Mouse (Mus musculus) heart, adult 8-10 months (tissue): ENCODE data around the gene Qsox1. TPM values are rescaled to one million over a fixed set of nuclear protein-coding genes. Genes with fewer than 3 reads are reported as not detected.

Experiments
- DNase-seq: peaks from one replicate; pipeline ENCODE4 v3.0.0; 2022; ENCODE audit warnings: low spot score
- total RNA-seq, 4 experiments: library from RNA; stranded (reverse); gene quantifications; 2 replicates each; pipeline ENCODE4 v1.2.4; 2022

Qsox1 gene
- total RNA-seq, 4 experiments from 2014 or later = 31.0 to 36.3 (median 34.5) TPM

GRCm38 (mm10) chr1:155801014-155801991 is 11.4 kb downstream of the Qsox1 start:
- DNase-seq = no peak

- no peak for DNase-seq
Measured at GRCm38 (mm10) chr1:155798000-155798399, 14.7 kb downstream of the Qsox1 start.

- no peak for DNase-seq
Measured at GRCm38 (mm10) chr1:155797425-155797824, 15.3 kb downstream of the Qsox1 start.

GRCm38 (mm10) chr1:155796757-155797405 is 15.8 kb downstream of the Qsox1 start:
- DNase-seq = no peak

- no peak for DNase-seq
Measured at GRCm38 (mm10) chr1:155795791-155796233, 16.9 kb downstream of the Qsox1 start.

- no peak for DNase-seq
Measured at GRCm38 (mm10) chr1:155794855-155795254, 17.8 kb downstream of the Qsox1 start.

- DNase-seq = no peak
Measured at GRCm38 (mm10) chr1:155791919-155792318, 20.8 kb downstream of the Qsox1 start.

- DNase-seq = no peak
Measured at GRCm38 (mm10) chr1:155790111-155790974, 22.3 kb downstream of the Qsox1 start.

GRCm38 (mm10) chr1:155785886-155786285 is 26.8 kb downstream of the Qsox1 start:
- no peak for DNase-seq

GRCm38 (mm10) chr1:155784343-155785205 is 28.1 kb downstream of the Qsox1 start:
- DNase-seq = peak; percentile 25

GRCm38 (mm10) chr1:155782382-155782781 is 30.3 kb downstream of the Qsox1 start:
- no peak for DNase-seq

GRCm38 (mm10) chr1:155777641-155778625 is 34.8 kb downstream of the Qsox1 start:
- DNase-seq = no peak

- no peak for DNase-seq
Measured at GRCm38 (mm10) chr1:155759167-155759566, 53.5 kb downstream of the Qsox1 start.

GRCm38 (mm10) chr1:155758711-155759110 is 54.0 kb downstream of the Qsox1 start:
- DNase-seq = no peak

GRCm38 (mm10) chr1:155757621-155758020 is 55.1 kb downstream of the Qsox1 start:
- DNase-seq = no peak

GRCm38 (mm10) chr1:155753411-155753810 is 59.3 kb downstream of the Qsox1 start:
- DNase-seq = no peak

- DNase-seq = no peak
Measured at GRCm38 (mm10) chr1:155751484-155752255, 61.0 kb downstream of the Qsox1 start, which contains the start of gene Lhx4. Lhx4 (minus strand) TSS chr1:155751684.

- DNase-seq = no peak
Measured at GRCm38 (mm10) chr1:155750517-155751178, 62.0 kb downstream of the Qsox1 start.
